Mouse (Mus musculus) G1E (cell line): ENCODE results near the gene Rap1gds1. TPM values are rescaled to one million over a fixed set of nuclear protein-coding genes. Genes with fewer than 3 reads are reported as not detected.

Source experiments
- ATAC-seq: 2 replicates; pipeline ENCODE4 v1.8.0; 2016; ENCODE audit warnings: mild to moderate bottlenecking; ENCODE audit not compliant: insufficient number of reproducible peaks, poor library complexity, low FRiP score, severe bottlenecking; ENCODE audit errors: extremely low read depth
- DNase-seq: peaks from one replicate; pipeline ENCODE4 v3.0.0; 2012; ENCODE audit warnings: low spot score
- H3K27me3 ChIP-seq: 2 replicates; pipeline ENCODE4 v1.6.1; 2012; ENCODE audit warnings: mild to moderate bottlenecking, low read length, inconsistent platforms; ENCODE audit not compliant: insufficient read depth
- H3K36me3 ChIP-seq: replicated peaks from 2 replicates; pipeline ENCODE3; 2012; ENCODE audit warnings: mild to moderate bottlenecking, inconsistent platforms
- H3K4me1 ChIP-seq: 2 replicates; pipeline ENCODE4 v1.6.1; 2012; ENCODE audit warnings: low read depth, low read length, inconsistent platforms, mixed read lengths; ENCODE audit not compliant: insufficient read depth
- H3K4me3 ChIP-seq: 2 replicates; pipeline ENCODE4 v1.5.1; 2012; ENCODE audit warnings: low read depth, mild to moderate bottlenecking, inconsistent platforms, low read length, moderate library complexity, mixed read lengths
- H3K9me3 ChIP-seq: replicated peaks from 2 replicates; pipeline ENCODE4 v1.6.1; 2012; ENCODE audit warnings: inconsistent platforms
- CTCF ChIP-seq: IDR thresholded peaks from 2 replicates; pipeline ENCODE4 v1.5.1; 2012; ENCODE audit warnings: low read depth, low read length, inconsistent platforms, mixed read lengths
- GATA1 ChIP-seq: IDR thresholded peaks from 2 replicates; pipeline ENCODE4 v1.6.1; 2012; ENCODE audit warnings: borderline replicate concordance, low read length, inconsistent platforms, mixed read lengths
- GATA2 ChIP-seq: IDR thresholded peaks from 2 replicates; pipeline ENCODE4 v1.6.1; 2012; ENCODE audit warnings: low read depth, low read length, inconsistent platforms, borderline replicate concordance
- POLR2AphosphoS5 ChIP-seq: IDR thresholded peaks from 2 replicates; pipeline ENCODE4 v1.6.1; 2012; ENCODE audit warnings: low read depth, low read length, inconsistent platforms; ENCODE audit not compliant: insufficient replicate concordance
- TAL1 ChIP-seq: conservative IDR thresholded peaks from 2 replicates; pipeline ENCODE4 v1.6.1; 2012; ENCODE audit warnings: low read depth, low read length, inconsistent platforms, mixed read lengths
- polyA plus RNA-seq: library from polyadenylated mRNA; stranded (reverse); fragments of >175 nt; gene quantifications from 2 replicates; pipeline ENCODE4 v1.2.3, GENCODE M21; 2012
- total RNA-seq, 2 experiments: library from RNA; stranded (forward) in 1 of 2; stranded (reverse) in 1 of 2; fragments of 200-1000 nt in 1 of 2; fragments of >200 nt in 1 of 2; fragmentation: Nextera tagmentation in 1 of 2; gene quantifications; 2 replicates each; pipeline ENCODE4 v1.2.3; 2014 to 2017

Rap1gds1 gene
- total and polyA plus RNA-seq, 3 experiments: 8.5 to 74.9 (median 35.4) TPM

- H3K36me3 ChIP-seq: no peaks in the 10 kb centered on the region
- ATAC-seq: no peak
- TF ChIP-seq CTCF: no peak
- TF ChIP-seq POLR2AphosphoS5: no peak
- TF ChIP-seq TAL1: no peak
- TF ChIP-seq GATA1: no peak
- TF ChIP-seq GATA2: no peak
- no peaks in the 10 kb centered on the region for H3K4me1 ChIP-seq
- H3K4me3 ChIP-seq: no peak overlapping the region
- no peak for DNase-seq
- H3K27me3 ChIP-seq: peaks cover 6% of the 10 kb centered on the region; the same call in 1 of the 2 replicates
- H3K9me3 ChIP-seq: no peaks in the 10 kb centered on the region
Measured at GRCm38 (mm10) chr3:138881725-138882347, 193.2 kb downstream of the Rap1gds1 start.

GRCm38 (mm10) chr3:138880999-138881724 lies 193.8 kb downstream of the Rap1gds1 start:
- TF ChIP-seq CTCF (no peak), POLR2AphosphoS5 (no peak), GATA2 (no peak), GATA1 (no peak), TAL1 (no peak)
- no peaks in the 10 kb centered on the region for H3K36me3 ChIP-seq
- H3K4me3 ChIP-seq: no peak overlapping the region
- ATAC-seq: no peak
- no peaks in the 10 kb centered on the region for H3K9me3 ChIP-seq
- H3K4me1 ChIP-seq: no peaks in the 10 kb centered on the region
- no peak for DNase-seq
- peaks cover 6% of the 10 kb centered on the region; the same call in 1 of the 2 replicates for H3K27me3 ChIP-seq

- Histone ChIP-seq H3K4me1 (no peaks in the 10 kb centered on the region), H3K36me3 (no peaks in the 10 kb centered on the region), H3K27me3 (peaks cover 2% of the 10 kb centered on the region; the same call in 1 of the 2 replicates), H3K4me3 (no peak overlapping the region), H3K9me3 (no peaks in the 10 kb centered on the region)
- TF ChIP-seq CTCF (no peak), TAL1 (no peak), GATA1 (no peak), POLR2AphosphoS5 (no peak), GATA2 (no peak)
- DNase-seq (no peak), ATAC-seq (no peak)
Measured at GRCm38 (mm10) chr3:138877741-138878140, 197.3 kb downstream of the Rap1gds1 start.

- no peaks in the 10 kb centered on the region for H3K4me1 ChIP-seq
- DNase-seq (no peak), ATAC-seq (no peak)
- H3K27me3 ChIP-seq: peaks cover 2% of the 10 kb centered on the region; the same call in 1 of the 2 replicates
- no peaks in the 10 kb centered on the region for H3K36me3 ChIP-seq
- H3K4me3 ChIP-seq: no peak overlapping the region
- TF ChIP-seq GATA1 (no peak), GATA2 (no peak), TAL1 (no peak), POLR2AphosphoS5 (no peak), CTCF (no peak)
- H3K9me3 ChIP-seq: no peaks in the 10 kb centered on the region
Measured at GRCm38 (mm10) chr3:138876931-138877361, 198.1 kb downstream of the Rap1gds1 start.

GRCm38 (mm10) chr3:138876418-138876817 lies 198.6 kb downstream of the Rap1gds1 start:
- ATAC-seq (no peak), DNase-seq (no peak)
- no peaks in the 10 kb centered on the region for H3K9me3 ChIP-seq
- TF ChIP-seq TAL1 (no peak), GATA2 (no peak), GATA1 (no peak), CTCF (no peak), POLR2AphosphoS5 (no peak)
- peaks cover 2% of the 10 kb centered on the region; the same call in 1 of the 2 replicates for H3K27me3 ChIP-seq
- H3K36me3 ChIP-seq: no peaks in the 10 kb centered on the region
- no peak overlapping the region for H3K4me3 ChIP-seq
- no peaks in the 10 kb centered on the region for H3K4me1 ChIP-seq

GRCm38 (mm10) chr3:138875936-138876335 lies 199.1 kb downstream of the Rap1gds1 start:
- H3K4me1 ChIP-seq: no peaks in the 10 kb centered on the region
- peaks cover 2% of the 10 kb centered on the region; the same call in 1 of the 2 replicates for H3K27me3 ChIP-seq
- DNase-seq (no peak), ATAC-seq (no peak)
- no peak overlapping the region for H3K4me3 ChIP-seq
- H3K9me3 ChIP-seq: no peaks in the 10 kb centered on the region
- no peak for TF ChIP-seq POLR2AphosphoS5
- no peak for TF ChIP-seq TAL1
- no peak for TF ChIP-seq GATA2
- TF ChIP-seq GATA1: no peak
- no peak for TF ChIP-seq CTCF
- no peaks in the 10 kb centered on the region for H3K36me3 ChIP-seq

Other genes with a start within 250 kb of the Rap1gds1 start
- gene Stpg2, start 130.5 kb upstream of the Rap1gds1 start, total RNA-seq (2014; fragmentation: Nextera tagmentation): not detected in 2 replicates
- gene Stpg2, start 130.5 kb upstream of the Rap1gds1 start, total RNA-seq (2017): not detected in 2 replicates
- not detected in 2 replicates for gene Stpg2, start 130.5 kb upstream of the Rap1gds1 start, polyA plus RNA-seq